Mouse (Mus musculus) heart, adult 2 months (tissue): ENCODE results near the gene A730009L09Rik.

Experiments used
- CTCF ChIP-seq: fragments of 200-600 bp; IDR thresholded peaks from 2 replicates; pipeline ENCODE4 v1.8.1; 2022; ENCODE audit warnings: antibody characterized with exemption, mild to moderate bottlenecking, moderate library complexity
- EP300 ChIP-seq: fragments of 200-500 bp; IDR thresholded peaks from 2 replicates; pipeline ENCODE4 v1.6.1; 2011; ENCODE audit warnings: low read depth, low read length, control low read depth; ENCODE audit not compliant: insufficient read depth
- POLR2A ChIP-seq: fragments of 200-500 bp; IDR thresholded peaks from 2 replicates; pipeline ENCODE4 v1.6.1; 2011; ENCODE audit warnings: mild to moderate bottlenecking, low read depth, low read length, control low read depth; ENCODE audit not compliant: insufficient read depth

GRCm38 (mm10) chr16:84550445-84550844 is 35.5 kb downstream of the A730009L09Rik start:
- TF ChIP-seq POLR2A (no peak), EP300 (no peak), CTCF (no peak)
